Mouse (Mus musculus) lung, embryonic 14.5 days (tissue): ENCODE results near the gene Tada3. TPM values are rescaled to one million over a fixed set of nuclear protein-coding genes. Genes with fewer than 3 reads are reported as not detected.

Experiments used
- ATAC-seq: fragments of 200-750 bp; cut with Nextera tagmentation; 2 replicates; pipeline ENCODE4 v1.8.0; 2017; ENCODE audit warnings: mild to moderate bottlenecking, moderate TSS enrichment, moderate library complexity; ENCODE audit not compliant: insufficient read depth
- DNase-seq: peaks from one replicate; pipeline ENCODE4 v3.0.0-alpha.2; 2015
- H3K27ac ChIP-seq: fragments of 300-500 bp; sonication (generic); 2 replicates; pipeline ENCODE4 v1.5.1; 2014; ENCODE audit warnings: low read depth, mild to moderate bottlenecking, moderate library complexity
- H3K27me3 ChIP-seq: fragments of 300-500 bp; sonication (generic); 2 replicates; pipeline ENCODE4 v1.6.1; 2014; ENCODE audit warnings: low read length, control low read depth; ENCODE audit not compliant: insufficient read depth
- H3K36me3 ChIP-seq: fragments of 300-500 bp; sonication (generic); 2 replicates; pipeline ENCODE4 v1.6.1; 2014; ENCODE audit warnings: control low read depth; ENCODE audit not compliant: insufficient read depth
- H3K4me1 ChIP-seq: fragments of 300-500 bp; sonication (generic); 2 replicates; pipeline ENCODE4 v1.6.1; 2014; ENCODE audit warnings: antibody characterized with exemption, control low read depth; ENCODE audit not compliant: insufficient read depth
- H3K4me2 ChIP-seq: fragments of 300-500 bp; sonication (generic); 2 replicates; pipeline ENCODE4 v1.6.1; 2014; ENCODE audit warnings: mild to moderate bottlenecking
- H3K4me3 ChIP-seq: fragments of 300-500 bp; sonication (generic); 2 replicates; pipeline ENCODE4 v1.5.1; 2014; ENCODE audit warnings: low read depth, low read length
- H3K9ac ChIP-seq: fragments of 300-500 bp; sonication (generic); 2 replicates; pipeline ENCODE4 v1.6.1; 2014
- H3K9me3 ChIP-seq: fragments of 300-500 bp; sonication (generic); 2 replicates; pipeline ENCODE4 v1.6.1; 2016; ENCODE audit warnings: low read depth, low read length, control low read depth
- CTCF ChIP-seq: IDR thresholded peaks from 2 replicates; pipeline ENCODE4 v1.5.1; 2016; ENCODE audit warnings: antibody characterized with exemption, low read depth
- WGBS: fragments of 180-500 bp; shearing (Covaris S2); extraction: QIAGEN DNeasy Blood & Tissue Kit; methylation state at CpG from one replicate; pipeline ENCODE4 v1.1.7; 2014; 5-methylcytosine and 5-hydroxymethylcytosine counted together
- polyA plus RNA-seq: library from polyadenylated mRNA; unstranded; fragments of >200 nt; fragmentation: Nextera tagmentation; extraction: Ambion mirVana; gene quantifications from 2 replicates; pipeline ENCODE4 v1.2.1, GENCODE M21; 2014

Gene Tada3
- polyA plus RNA-seq, 1 experiment from 2014 or later = 45.9 TPM

GRCm38 (mm10) chr6:113373491-113373890 is 4.2 kb downstream of the Tada3 start:
- no peak for TF ChIP-seq CTCF
- no peak for DNase-seq
- no peak overlapping the region for H3K4me3 ChIP-seq
- WGBS = 88% methylated on average over 4 of the region's 4 CpGs
- H3K27me3 ChIP-seq = no peaks in the 10 kb centered on the region
- H3K9me3 ChIP-seq = no peaks in the 10 kb centered on the region
- no peak overlapping the region for H3K27ac ChIP-seq
- ATAC-seq = no peak
- H3K36me3 ChIP-seq = peaks cover 75% of the 10 kb centered on the region
- peaks cover 5% of the 10 kb centered on the region; the same call in 1 of the 2 replicates for H3K4me1 ChIP-seq
- H3K9ac ChIP-seq = no peak overlapping the region
- H3K4me2 ChIP-seq = no peak overlapping the region

GRCm38 (mm10) chr6:113370194-113370929 is 7.3 kb downstream of the Tada3 start:
- Histone ChIP-seq H3K27ac (no peak overlapping the region), H3K4me1 (no peaks in the 10 kb centered on the region), H3K9ac (no peak overlapping the region), H3K36me3 (peaks cover 84% of the 10 kb centered on the region), H3K27me3 (no peaks in the 10 kb centered on the region), H3K4me3 (no peak overlapping the region), H3K4me2 (no peak overlapping the region), H3K9me3 (no peaks in the 10 kb centered on the region)
- DNase-seq (peak; percentile 12), ATAC-seq (no peak)
- WGBS = 84% methylated on average over 20 of the region's 20 CpGs
- TF ChIP-seq CTCF = no peak

DNA sequence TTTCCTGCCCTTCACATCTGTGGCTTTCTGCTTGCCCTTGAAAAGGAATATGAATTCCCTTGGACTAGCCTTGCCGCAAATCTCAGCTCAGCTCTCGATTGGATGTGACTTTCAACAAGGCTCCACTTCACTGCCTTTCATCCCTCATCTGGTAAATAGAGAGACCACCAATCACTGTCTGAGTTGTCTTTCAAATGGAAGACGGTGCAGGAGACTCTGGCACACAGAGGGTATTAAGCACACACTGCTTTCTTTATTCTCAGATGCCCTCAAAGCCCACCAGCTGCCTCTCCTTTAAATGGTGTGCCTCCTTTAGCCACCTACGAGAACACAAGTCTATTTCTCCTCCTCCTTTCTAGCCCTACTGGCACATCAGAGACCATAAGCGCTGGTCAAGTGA is 9.1 kb downstream of the Tada3 start:
- H3K4me1 ChIP-seq = no peaks in the 10 kb centered on the region
- no peak for TF ChIP-seq CTCF
- H3K27ac ChIP-seq = no peak overlapping the region
- no peak for ATAC-seq
- H3K27me3 ChIP-seq = no peaks in the 10 kb centered on the region
- H3K9me3 ChIP-seq = no peaks in the 10 kb centered on the region
- H3K36me3 ChIP-seq = peaks cover 66% of the 10 kb centered on the region
- H3K4me2 ChIP-seq = no peak overlapping the region
- no peak overlapping the region for H3K4me3 ChIP-seq
- DNase-seq = no peak
- 76% methylated on average over 5 of the region's 5 CpGs for WGBS
- H3K9ac ChIP-seq = no peak overlapping the region

GRCm38 (mm10) chr6:113368124-113368523 is 9.6 kb downstream of the Tada3 start:
- H3K27ac ChIP-seq = no peak overlapping the region
- WGBS = 87% methylated on average over 7 of the region's 7 CpGs

DNA sequence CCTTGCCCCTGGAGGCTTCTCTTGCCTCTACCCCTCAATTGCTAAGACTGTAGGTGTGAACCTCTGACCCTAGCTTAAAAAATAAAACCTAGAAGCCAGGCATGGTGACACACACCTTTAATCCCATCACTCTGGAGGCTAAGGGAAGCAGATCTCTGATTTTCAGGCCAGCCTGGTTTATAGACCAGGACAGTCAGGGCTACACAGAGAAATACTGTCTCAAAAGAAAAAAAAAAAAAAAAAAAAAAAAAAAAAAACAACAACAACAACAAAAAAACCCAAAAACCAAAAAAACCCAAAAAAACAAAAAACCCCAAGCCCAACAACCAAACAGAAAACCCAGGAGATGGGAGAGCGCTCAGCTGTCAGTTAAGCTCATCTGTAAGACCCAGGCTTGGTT is 10.1 kb downstream of the Tada3 start:
- no peaks in the 10 kb centered on the region for H3K4me1 ChIP-seq
- no peak overlapping the region for H3K27ac ChIP-seq
- no peak overlapping the region for H3K4me3 ChIP-seq
- no peak overlapping the region for H3K9ac ChIP-seq
- TF ChIP-seq CTCF = no peak
- H3K4me2 ChIP-seq = no peak overlapping the region
- peaks cover 57% of the 10 kb centered on the region for H3K36me3 ChIP-seq
- H3K27me3 ChIP-seq = no peaks in the 10 kb centered on the region
- DNase-seq = no peak
- ATAC-seq = no peak
- no peaks in the 10 kb centered on the region for H3K9me3 ChIP-seq
- 92% methylated on average over 1 of the region's 1 CpGs for WGBS

More at GRCm38 (mm10) chr6:113368124-113368523, 9.6 kb downstream of the Tada3 start:
- no peaks in the 10 kb centered on the region for H3K4me1 ChIP-seq
- no peaks in the 10 kb centered on the region for H3K9me3 ChIP-seq
- TF ChIP-seq CTCF = no peak
- no peak for ATAC-seq
- no peak overlapping the region for H3K4me3 ChIP-seq
- H3K4me2 ChIP-seq = no peak overlapping the region
- no peaks in the 10 kb centered on the region for H3K27me3 ChIP-seq
- DNase-seq = no peak
- H3K36me3 ChIP-seq = peaks cover 61% of the 10 kb centered on the region
- H3K9ac ChIP-seq = no peak overlapping the region

DNA sequence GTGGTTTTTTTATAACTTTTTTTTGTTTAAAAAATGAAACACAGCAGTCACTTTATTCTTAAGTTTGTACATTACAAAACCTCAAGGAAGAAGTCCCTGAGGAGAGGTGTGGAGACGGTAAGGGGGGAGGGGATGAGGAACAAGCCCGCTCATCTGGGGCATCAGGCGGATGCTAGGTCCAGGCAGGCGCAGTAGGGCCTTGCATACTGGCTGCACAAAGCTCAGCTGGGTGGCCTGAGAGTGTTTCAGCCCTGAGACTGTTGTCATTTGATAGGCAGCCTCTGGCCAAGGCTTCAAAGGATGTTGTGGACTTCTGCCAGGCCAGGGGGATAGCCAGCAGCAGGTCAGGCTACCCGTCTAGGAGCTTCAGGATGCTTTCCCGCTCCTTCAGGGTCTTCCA is 11.0 kb downstream of the Tada3 start:
- Histone ChIP-seq H3K4me2 (no peak overlapping the region), H3K27ac (no peak overlapping the region), H3K4me3 (no peak overlapping the region), H3K36me3 (peaks cover 47% of the 10 kb centered on the region), H3K4me1 (no peaks in the 10 kb centered on the region), H3K9me3 (no peaks in the 10 kb centered on the region), H3K9ac (no peak overlapping the region), H3K27me3 (no peaks in the 10 kb centered on the region)
- DNase-seq (no peak), ATAC-seq (no peak)
- no peak for TF ChIP-seq CTCF
- WGBS = 88% methylated on average over 6 of the region's 6 CpGs

DNA sequence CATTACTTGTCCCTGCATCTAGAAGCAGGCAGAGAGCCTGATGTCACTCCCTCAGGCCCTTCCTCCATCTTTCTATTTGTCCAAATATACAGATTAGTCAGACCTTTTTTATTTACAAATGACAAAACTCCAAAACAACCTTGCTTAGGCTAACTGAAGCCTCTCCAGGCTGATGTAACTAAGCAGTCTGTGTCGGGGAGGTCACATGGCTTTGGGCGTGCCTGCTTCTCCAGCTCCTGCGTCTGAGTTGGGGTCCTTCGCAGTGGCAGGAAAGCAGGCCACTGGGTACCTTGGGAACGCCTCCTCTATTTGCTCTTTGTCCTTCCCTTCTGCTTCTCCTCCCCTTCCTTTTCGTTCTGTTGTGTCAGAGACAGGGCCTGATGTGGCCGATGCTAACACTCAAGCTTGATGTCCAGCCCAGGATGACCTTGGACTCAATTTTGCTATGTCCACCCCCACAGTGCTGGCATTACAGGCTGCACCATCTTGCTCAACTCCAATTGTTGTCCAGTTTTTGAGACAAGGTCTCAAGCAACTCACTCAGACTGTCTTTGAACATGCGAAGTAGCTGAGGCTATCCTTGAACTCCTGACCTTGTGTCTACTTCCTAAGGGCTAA is 13.1 kb downstream of the Tada3 start:
- DNase-seq (no peak), ATAC-seq (no peak)
- Histone ChIP-seq H3K9me3 (no peaks in the 10 kb centered on the region), H3K27ac (no peak overlapping the region), H3K4me1 (no peaks in the 10 kb centered on the region), H3K36me3 (peaks cover 27% of the 10 kb centered on the region), H3K4me2 (no peak overlapping the region), H3K27me3 (no peaks in the 10 kb centered on the region), H3K4me3 (no peak overlapping the region), H3K9ac (no peak overlapping the region)
- TF ChIP-seq CTCF = no peak
- WGBS = 65% methylated on average over 8 of the region's 8 CpGs
